Mouse (Mus musculus) C2C12 (cell line): Measurements from ENCODE around the gene Flot2. TPM values are rescaled to one million over a fixed set of nuclear protein-coding genes. Genes with fewer than 3 reads are reported as not detected.

Experiments used
- H3K27me3 ChIP-seq: one replicate; pipeline ENCODE4 v1.6.1; 2011; ENCODE audit not compliant: control insufficient read depth, insufficient read depth, insufficient read length
- H3K36me3 ChIP-seq: one replicate; pipeline ENCODE4 v1.6.1; 2011; ENCODE audit not compliant: control insufficient read depth, insufficient read depth
- H3K4me3 ChIP-seq: one replicate; pipeline ENCODE4 v1.5.1; 2011; ENCODE audit warnings: mild to moderate bottlenecking, control low read depth; ENCODE audit not compliant: poor library complexity, insufficient read depth, severe bottlenecking
- H3K79me2 ChIP-seq: one replicate; pipeline ENCODE4 v1.6.1; 2011; ENCODE audit not compliant: control insufficient read depth, insufficient read depth
- H3K79me3 ChIP-seq: one replicate; pipeline ENCODE4 v1.6.1; 2011; ENCODE audit warnings: low read depth, control low read depth
- H3ac ChIP-seq: one replicate; pipeline ENCODE3; 2011; ENCODE audit warnings: low read depth; ENCODE audit not compliant: control insufficient read depth, insufficient read length
- CEBPB ChIP-seq: IDR thresholded peaks from one replicate; pipeline ENCODE4 v1.6.1; 2011; ENCODE audit warnings: low read depth, mild to moderate bottlenecking, control low read depth, moderate library complexity
- CTCF ChIP-seq: IDR thresholded peaks from one replicate; pipeline ENCODE4 v1.5.1; 2011; ENCODE audit not compliant: control insufficient read depth, insufficient read depth, insufficient read length
- FOSL1 ChIP-seq: IDR thresholded peaks from one replicate; pipeline ENCODE4 v1.8.0; 2011; ENCODE audit warnings: mild to moderate bottlenecking, low read length; ENCODE audit not compliant: poor library complexity, insufficient read depth, severe bottlenecking
- MAX ChIP-seq: IDR thresholded peaks from one replicate; pipeline ENCODE4 v1.6.1; 2011; ENCODE audit warnings: mild to moderate bottlenecking, control low read depth
- MYOD1 ChIP-seq: IDR thresholded peaks from one replicate; pipeline ENCODE4 v1.6.1; 2011; ENCODE audit warnings: low read depth; ENCODE audit not compliant: control insufficient read depth, insufficient read length
- MYOG ChIP-seq: IDR thresholded peaks from one replicate; pipeline ENCODE4 v1.6.1; 2011; ENCODE audit not compliant: control insufficient read depth, insufficient read length; ENCODE audit errors: extremely low read depth
- USF1 ChIP-seq: IDR thresholded peaks from one replicate; pipeline ENCODE4 v1.6.1; 2011; ENCODE audit warnings: low read depth, mild to moderate bottlenecking, control low read depth, moderate library complexity
- polyA plus RNA-seq: library from polyadenylated mRNA; unstranded; fragments of >200 nt; fragmentation: generic; extraction: Trizol; gene quantifications from one replicate; pipeline ENCODE4 v1.2.1, GENCODE M21; 2012; ENCODE audit warnings: missing spikeins

The Flot2 gene
- polyA plus RNA-seq, 1 experiment: 72.0 TPM

DNA sequence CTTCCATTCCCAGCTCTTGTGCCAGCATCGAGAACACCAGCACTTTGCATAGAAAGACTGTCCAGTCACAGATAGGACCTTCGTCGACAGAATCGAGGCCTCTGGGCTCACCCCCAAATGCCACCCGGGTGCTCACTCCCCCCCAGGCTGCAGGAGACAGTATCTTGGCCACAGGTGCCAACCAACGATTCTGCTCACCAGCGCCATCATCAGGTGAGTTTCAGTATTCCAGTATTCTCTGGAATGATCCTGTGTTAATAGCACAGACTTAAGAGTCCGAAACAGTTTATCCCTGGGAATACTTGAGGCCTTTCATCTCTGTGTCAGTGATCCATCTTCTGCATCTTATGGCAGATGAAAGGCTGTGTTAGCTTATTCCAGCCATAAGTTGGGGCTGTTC lies 14.1 kb upstream of the Flot2 start:
- H3K4me3 ChIP-seq: no peak overlapping the region
- no peaks in the 10 kb centered on the region for H3K79me2 ChIP-seq
- peaks cover 91% of the 10 kb centered on the region for H3K36me3 ChIP-seq
- TF ChIP-seq MYOG (no peak), FOSL1 (no peak), MYOD1 (no peak), CTCF (no peak), CEBPB (no peak), MAX (no peak), USF1 (no peak)
- H3K79me3 ChIP-seq: peaks cover 2% of the 10 kb centered on the region
- no peak overlapping the region for H3ac ChIP-seq
- H3K27me3 ChIP-seq: no peaks in the 10 kb centered on the region

DNA sequence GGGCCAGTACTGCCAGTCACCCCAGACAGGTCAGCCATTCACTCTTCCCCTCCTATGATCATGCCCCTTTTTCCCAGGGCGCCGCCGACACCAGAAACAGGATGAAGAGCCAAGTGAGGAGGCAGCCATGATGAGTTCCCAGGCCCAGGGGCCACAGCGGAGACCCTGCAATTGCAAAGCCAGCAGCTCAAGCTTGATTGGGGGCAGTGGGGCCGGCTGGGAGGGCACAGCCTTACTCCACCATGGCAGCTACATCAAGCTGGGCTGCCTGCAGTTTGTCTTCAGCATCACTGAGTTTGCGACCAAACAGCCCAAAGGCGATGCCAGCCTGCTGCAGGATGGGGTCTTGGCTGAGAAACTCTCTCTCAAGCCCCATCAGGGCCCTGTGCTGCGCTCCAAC lies 8.5 kb upstream of the Flot2 start:
- no peaks in the 10 kb centered on the region for H3K79me3 ChIP-seq
- H3K4me3 ChIP-seq: no peak overlapping the region
- no peak for TF ChIP-seq CTCF
- TF ChIP-seq CEBPB: no peak
- TF ChIP-seq MYOG: no peak
- TF ChIP-seq FOSL1: no peak
- TF ChIP-seq MAX: no peak
- no peak for TF ChIP-seq USF1
- TF ChIP-seq MYOD1: no peak
- H3K79me2 ChIP-seq: peaks cover 19% of the 10 kb centered on the region
- H3K36me3 ChIP-seq: peaks cover 65% of the 10 kb centered on the region
- H3K27me3 ChIP-seq: no peaks in the 10 kb centered on the region
- no peak overlapping the region for H3ac ChIP-seq

DNA sequence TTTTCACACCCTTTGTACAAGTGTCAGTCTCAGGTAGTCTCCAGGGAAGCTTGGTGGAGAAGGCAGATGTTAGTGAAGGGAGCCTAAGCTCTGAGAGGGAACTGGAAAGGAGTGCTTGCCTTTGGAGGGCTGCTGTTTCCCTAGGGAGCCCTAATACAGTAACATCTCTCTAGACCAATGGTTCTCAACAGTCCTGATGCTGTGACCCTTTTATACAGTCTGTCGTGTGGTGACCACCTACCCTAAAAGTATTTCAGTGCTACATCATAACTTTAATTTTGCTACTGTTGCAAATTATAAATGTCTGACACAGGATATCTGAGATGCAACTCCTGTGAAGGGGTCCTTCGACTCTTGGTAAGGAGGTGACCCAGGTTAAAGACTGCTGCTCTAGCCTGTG lies 7.1 kb upstream of the Flot2 start:
- Histone ChIP-seq H3ac (no peak overlapping the region), H3K4me3 (no peak overlapping the region), H3K79me3 (no peaks in the 10 kb centered on the region), H3K79me2 (peaks cover 32% of the 10 kb centered on the region), H3K36me3 (peaks cover 60% of the 10 kb centered on the region), H3K27me3 (no peaks in the 10 kb centered on the region)
- TF ChIP-seq MYOD1 (no peak), CTCF (no peak), CEBPB (no peak), MYOG (no peak), USF1 (no peak), FOSL1 (no peak), MAX (no peak)

DNA sequence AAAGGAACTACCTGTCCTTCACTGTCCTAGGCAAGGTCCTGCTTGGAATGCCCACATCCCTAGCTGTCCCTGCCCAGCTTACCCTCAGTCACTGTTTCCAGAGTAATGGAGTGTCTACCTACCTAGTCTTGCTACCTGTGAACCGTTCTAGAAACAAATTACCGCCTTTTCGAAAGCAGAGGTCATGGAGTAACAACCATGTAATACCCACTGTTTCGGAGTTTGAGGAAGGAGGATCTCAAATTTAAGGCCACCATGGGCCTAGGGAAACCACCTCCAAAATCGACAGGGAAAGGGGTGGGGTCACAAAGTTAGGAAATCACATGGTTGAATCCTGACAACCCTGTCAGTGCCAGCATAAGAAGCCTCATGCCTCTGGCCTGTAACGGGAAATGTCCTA lies 6.3 kb upstream of the Flot2 start:
- Histone ChIP-seq H3K4me3 (no peak overlapping the region), H3K36me3 (peaks cover 52% of the 10 kb centered on the region), H3K79me3 (no peaks in the 10 kb centered on the region), H3ac (no peak overlapping the region), H3K27me3 (no peaks in the 10 kb centered on the region), H3K79me2 (peaks cover 34% of the 10 kb centered on the region)
- TF ChIP-seq USF1: no peak
- TF ChIP-seq MYOG: no peak
- TF ChIP-seq CTCF: no peak
- no peak for TF ChIP-seq CEBPB
- no peak for TF ChIP-seq MYOD1
- TF ChIP-seq FOSL1: no peak
- no peak for TF ChIP-seq MAX

DNA sequence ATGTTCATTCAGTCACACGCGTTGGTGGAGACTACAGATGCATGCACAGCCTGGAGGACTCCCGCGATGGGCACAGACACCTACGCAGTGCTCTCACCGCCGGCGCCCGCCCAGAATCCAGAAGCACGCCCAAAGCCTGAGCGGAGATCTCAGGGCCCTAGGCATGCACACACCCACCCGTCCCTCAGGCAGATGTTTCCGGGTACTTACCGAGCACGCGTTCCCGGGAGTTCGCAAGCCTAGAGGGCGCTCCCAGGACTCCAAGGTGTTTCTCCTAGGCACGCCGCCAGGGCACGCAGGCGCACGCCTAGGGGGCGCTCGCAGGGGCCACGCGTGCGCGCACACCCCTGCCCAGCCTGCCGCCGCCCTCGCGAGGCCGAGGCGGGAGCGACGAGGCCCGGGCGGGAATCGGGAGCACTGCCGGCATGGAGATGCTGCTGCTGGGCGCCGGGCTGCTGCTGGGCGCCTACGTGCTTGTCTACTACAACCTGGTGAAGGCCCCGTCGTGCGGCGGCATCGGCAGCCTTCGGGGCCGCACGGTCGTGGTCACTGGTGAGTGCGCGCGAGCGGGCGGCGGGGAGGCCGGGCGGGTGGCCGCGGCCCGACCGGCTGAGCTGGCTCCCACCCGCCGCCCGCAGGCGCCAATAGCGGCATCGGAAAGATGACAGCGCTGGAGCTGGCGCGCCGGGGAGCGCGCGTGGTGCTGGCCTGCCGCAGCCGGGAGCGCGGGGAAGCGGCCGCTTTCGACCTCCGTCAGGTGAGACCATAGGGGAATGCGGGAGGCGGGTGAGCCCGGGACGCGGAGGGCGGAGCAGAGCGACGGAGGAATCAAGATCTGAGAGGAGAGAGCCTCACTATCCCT lies 5.6 kb upstream of the Flot2 start, which contains the start of gene Dhrs13:
Dhrs13 (plus strand) TSS at position 334 of the 862 bp plus-strand sequence.
- Histone ChIP-seq H3K79me2 (peaks cover 39% of the 10 kb centered on the region), H3K36me3 (peaks cover 45% of the 10 kb centered on the region), H3K4me3 (peak within 1 kb of the TSS; percentile 46), H3ac (peak within 1 kb of the TSS; percentile 87), H3K79me3 (no peaks in the 10 kb centered on the region), H3K27me3 (no peaks in the 10 kb centered on the region)
- TF ChIP-seq MYOD1 (no peak), MAX (peak; percentile 99), CTCF (peak; percentile 99), FOSL1 (no peak), USF1 (no peak)

DNA sequence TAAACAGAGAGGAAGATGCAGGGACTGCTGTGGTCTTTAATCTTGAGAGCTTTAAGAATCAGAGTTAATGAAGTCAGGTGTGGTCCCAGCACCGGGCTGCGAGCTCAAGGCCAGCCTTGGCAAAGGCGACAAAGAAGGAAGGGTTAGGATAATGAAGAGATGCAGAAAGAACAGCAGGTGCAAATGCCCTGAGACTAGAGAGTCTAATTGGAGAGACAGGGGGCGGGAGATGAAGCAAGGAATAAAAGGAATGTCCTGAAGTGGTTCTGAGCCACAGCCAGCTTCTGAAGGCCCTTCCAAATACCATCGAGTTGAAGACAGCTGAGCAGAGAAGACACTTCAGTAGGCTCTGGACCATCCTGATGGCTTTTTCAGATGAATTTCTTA lies 4.9 kb upstream of the Flot2 start:
- Histone ChIP-seq H3ac (peak overlapping the region; percentile 87), H3K36me3 (peaks cover 38% of the 10 kb centered on the region), H3K79me3 (no peaks in the 10 kb centered on the region), H3K79me2 (peaks cover 45% of the 10 kb centered on the region), H3K27me3 (no peaks in the 10 kb centered on the region), H3K4me3 (peak overlapping the region; percentile 46)
- TF ChIP-seq MAX (no peak), FOSL1 (no peak), MYOD1 (no peak), MYOG (no peak), USF1 (no peak), CTCF (no peak), CEBPB (no peak)
